Mouse (Mus musculus): ENCODE measurements around the gene Tnks2.
A peak's percentile ranks its signal among the peaks of the same experiment; 100 is the strongest.

DNA sequence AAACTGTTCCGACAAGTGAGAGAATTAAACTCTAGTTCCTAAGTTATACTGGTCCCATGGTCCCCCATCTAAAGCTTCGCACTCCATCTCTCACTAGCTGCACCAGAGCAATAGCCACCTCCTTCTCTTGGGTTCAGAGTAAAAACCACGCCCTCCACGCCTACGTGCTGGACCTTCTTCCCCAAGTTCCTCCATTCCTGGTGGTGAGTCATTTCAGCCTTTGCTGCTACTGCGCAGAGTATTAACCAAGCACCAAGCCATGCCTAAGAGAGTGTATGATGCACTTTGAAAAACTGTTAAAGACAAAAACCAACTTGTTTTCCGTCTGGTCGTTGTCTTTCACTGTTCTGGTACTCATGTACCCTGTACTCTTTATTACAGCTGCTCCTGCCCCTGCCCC is 41.4 kb upstream of the Tnks2 start:
- TF ChIP-seq CTCF (conservative IDR thresholded peaks at IDR 0.05 in 1 of 2, IDR thresholded peaks at IDR 0.05 in 1 of 2; ENCODE audit: low read depth in 2 of 2, low read length in 2 of 2): no peak
- TF ChIP-seq ZMIZ1 (IDR thresholded peaks at IDR 0.05; ENCODE audit: low read depth, low read length): no peak
- TF ChIP-seq MAX (IDR thresholded peaks at IDR 0.05; ENCODE audit: low read length): peak; percentile 50; the same call in 1 of the 2 replicates
- no peak for TF ChIP-seq ZNF384 (IDR thresholded peaks at IDR 0.05; ENCODE audit: low read depth, low read length)
- TF ChIP-seq ZC3H11A (IDR thresholded peaks at IDR 0.05; ENCODE audit: low read depth, low read length): no peak
- no peak for TF ChIP-seq CHD2 (IDR thresholded peaks at IDR 0.05; ENCODE audit: low read length)
- TF ChIP-seq POLR2AphosphoS2 (IDR thresholded peaks at IDR 0.05; ENCODE audit: low read depth, low read length): no peak
- TF ChIP-seq E2F4 (IDR thresholded peaks at IDR 0.05; ENCODE audit: insufficient replicate concordance, low read depth, low read length): no peak
- TF ChIP-seq MEF2A (IDR thresholded peaks at IDR 0.05; ENCODE audit: borderline replicate concordance, low read depth, low read length): no peak
